Mouse (Mus musculus) ES-Bruce4 (cell line): ENCODE results near the gene Gpr68.

ENCODE experiments used
- CTCF ChIP-seq: IDR thresholded peaks from one replicate; pipeline ENCODE4 v1.8.1; 2011; ENCODE audit warnings: low read depth, low read length
- EP300 ChIP-seq: IDR thresholded peaks from 2 replicates; pipeline ENCODE4 v1.6.1; 2011; ENCODE audit warnings: low read depth, low read length; ENCODE audit not compliant: insufficient read depth

DNA sequence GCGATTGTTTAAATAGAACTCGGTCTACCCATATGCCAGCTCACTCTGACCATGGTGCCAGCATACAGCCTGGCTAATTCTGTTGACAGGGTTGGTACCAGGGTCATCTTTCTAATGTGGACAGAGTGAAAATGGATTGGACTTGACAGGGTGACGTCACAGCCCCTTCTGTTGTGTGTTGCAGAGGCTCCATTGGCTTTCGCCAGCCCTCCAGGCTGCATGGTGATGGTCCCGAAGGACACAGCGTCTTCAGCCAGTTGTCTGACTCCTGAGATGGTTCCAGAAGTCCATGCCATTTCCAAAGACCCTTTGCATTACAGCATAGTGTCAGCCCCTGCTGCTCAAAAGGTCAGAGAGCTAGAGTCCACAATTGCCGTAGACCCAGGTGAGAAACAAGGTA lies 63.5 kb downstream of the Gpr68 start:
- TF ChIP-seq CTCF = no peak
- TF ChIP-seq EP300 = no peak
